Mouse (Mus musculus) small intestine, adult 2 months (tissue): ENCODE results near the gene Asrgl1. TPM values are rescaled to one million over a fixed set of nuclear protein-coding genes. Genes with fewer than 3 reads are reported as not detected.

Source experiments
- H3K27ac ChIP-seq: fragments of 200-500 bp; 2 replicates; pipeline ENCODE4 v1.5.1; 2012; ENCODE audit warnings: low read depth, low read length, control low read depth, inconsistent platforms; ENCODE audit not compliant: insufficient read depth
- H3K27me3 ChIP-seq: fragments of 200-500 bp; 2 replicates; pipeline ENCODE4 v1.6.1; 2012; ENCODE audit warnings: mild to moderate bottlenecking, moderate library complexity, low read length, inconsistent platforms; ENCODE audit not compliant: control insufficient read depth, insufficient read depth
- H3K36me3 ChIP-seq: fragments of 200-500 bp; 2 replicates; pipeline ENCODE4 v1.6.1; 2012; ENCODE audit warnings: mild to moderate bottlenecking, low read length, control low read depth, inconsistent platforms; ENCODE audit not compliant: control insufficient read depth, insufficient read depth
- H3K4me1 ChIP-seq: fragments of 200-500 bp; 2 replicates; pipeline ENCODE4 v1.6.1; 2012; ENCODE audit warnings: low read length, inconsistent platforms, mixed read lengths; ENCODE audit not compliant: control insufficient read depth, insufficient read depth, insufficient read length
- H3K4me3 ChIP-seq: fragments of 200-500 bp; 2 replicates; pipeline ENCODE4 v1.5.1; 2012; ENCODE audit warnings: low read depth, mild to moderate bottlenecking, control low read depth, inconsistent platforms, low read length, moderate library complexity
- CTCF ChIP-seq: fragments of 200-500 bp; IDR thresholded peaks from 2 replicates; pipeline ENCODE4 v1.5.1; 2012; ENCODE audit warnings: low read depth, mild to moderate bottlenecking, control low read depth, inconsistent platforms, low read length, moderate library complexity, mixed read lengths; ENCODE audit not compliant: insufficient replicate concordance, insufficient read length; ENCODE audit errors: extremely low read depth
- POLR2A ChIP-seq: fragments of 200-500 bp; IDR thresholded peaks from 2 replicates; pipeline ENCODE4 v1.6.1; 2012; ENCODE audit warnings: low read depth, mild to moderate bottlenecking, control low read depth, inconsistent platforms, low read length, moderate library complexity
- WGBS: fragments of 180-500 bp; shearing (Covaris S2); methylation state at CpG from one replicate; pipeline ENCODE4 v1.1.7; 2018; 5-methylcytosine and 5-hydroxymethylcytosine counted together
- polyA plus RNA-seq: library from polyadenylated mRNA; depleted of rRNA; stranded (reverse); fragments of >200 nt; gene quantifications from 2 replicates; pipeline ENCODE4 v1.2.3, GENCODE M21; 2012

Asrgl1 gene
- polyA plus RNA-seq, 1 experiment = 0.41 TPM

DNA sequence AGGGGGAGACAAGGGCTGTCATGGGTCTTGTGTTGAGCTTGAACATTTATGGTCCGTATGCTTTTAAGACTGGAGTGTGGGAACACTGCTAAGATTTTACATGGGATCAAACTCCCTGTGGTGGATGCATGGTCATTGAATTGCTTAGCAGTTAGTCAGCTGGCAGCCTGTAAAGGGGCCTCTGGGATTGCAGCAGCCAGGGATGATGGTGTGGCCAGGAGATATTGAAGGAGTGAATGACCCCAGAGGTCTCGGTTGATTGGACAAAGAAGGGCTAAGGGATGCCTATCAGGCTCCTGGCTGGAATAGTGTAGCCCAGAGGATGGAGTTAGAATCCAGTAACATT is 52.5 kb downstream of the Asrgl1 start:
- H3K4me3 ChIP-seq = no peak overlapping the region
- H3K27me3 ChIP-seq = no peaks in the 10 kb centered on the region
- no peaks in the 10 kb centered on the region for H3K36me3 ChIP-seq
- H3K27ac ChIP-seq = no peak overlapping the region
- peaks cover 14% of the 10 kb centered on the region; the same call in 1 of the 2 replicates for H3K4me1 ChIP-seq
- TF ChIP-seq POLR2A (no peak), CTCF (no peak)
- WGBS = 85% methylated on average over 2 of the region's 2 CpGs

DNA sequence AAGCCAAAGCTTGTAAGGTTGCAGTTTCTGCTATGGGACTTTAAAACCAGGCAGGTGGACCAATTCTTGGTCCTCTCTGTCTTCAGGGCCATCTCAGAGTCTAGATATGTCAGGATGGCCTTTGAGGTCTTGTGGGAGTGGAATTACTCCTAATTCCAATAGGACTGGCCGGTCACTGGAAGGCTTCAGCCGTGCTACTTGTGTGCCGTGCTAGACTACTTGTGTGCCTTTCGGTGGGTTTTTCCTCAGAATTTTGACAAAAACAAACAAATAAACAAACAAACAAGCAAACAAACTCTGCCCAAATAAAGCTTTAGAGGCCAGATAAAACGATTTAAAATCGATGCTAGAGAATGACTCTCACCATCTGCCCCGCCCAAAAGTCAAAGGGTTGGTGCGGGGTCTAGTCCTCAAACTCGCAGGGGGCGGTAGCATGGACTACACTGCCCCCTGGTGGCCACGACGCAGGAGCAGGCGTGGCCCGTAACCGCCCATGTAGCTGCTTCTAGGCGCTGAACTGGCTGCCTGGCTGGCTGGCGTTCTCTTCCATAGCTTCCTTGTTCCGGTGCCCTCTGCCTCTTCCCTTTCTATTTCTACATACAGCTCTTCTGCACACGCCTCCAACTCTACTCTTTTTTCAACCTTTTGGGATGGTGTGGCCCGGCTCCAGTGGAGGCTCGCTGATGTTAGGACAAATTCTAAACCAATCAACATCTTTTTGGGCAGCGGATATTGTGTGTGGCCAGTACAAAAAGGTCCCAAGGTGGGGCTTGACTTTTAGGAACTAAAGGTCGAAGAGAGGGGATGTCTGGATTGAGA is 53.0 kb downstream of the Asrgl1 start:
- WGBS = 12% methylated on average over 23 of the region's 23 CpGs
- peak overlapping the region; percentile 31 for H3K4me3 ChIP-seq
- H3K27me3 ChIP-seq = no peaks in the 10 kb centered on the region
- peaks cover 16% of the 10 kb centered on the region; the same call in 1 of the 2 replicates for H3K4me1 ChIP-seq
- no peak overlapping the region for H3K27ac ChIP-seq
- no peaks in the 10 kb centered on the region for H3K36me3 ChIP-seq
- no peak for TF ChIP-seq POLR2A
- TF ChIP-seq CTCF = peak; percentile 99

DNA sequence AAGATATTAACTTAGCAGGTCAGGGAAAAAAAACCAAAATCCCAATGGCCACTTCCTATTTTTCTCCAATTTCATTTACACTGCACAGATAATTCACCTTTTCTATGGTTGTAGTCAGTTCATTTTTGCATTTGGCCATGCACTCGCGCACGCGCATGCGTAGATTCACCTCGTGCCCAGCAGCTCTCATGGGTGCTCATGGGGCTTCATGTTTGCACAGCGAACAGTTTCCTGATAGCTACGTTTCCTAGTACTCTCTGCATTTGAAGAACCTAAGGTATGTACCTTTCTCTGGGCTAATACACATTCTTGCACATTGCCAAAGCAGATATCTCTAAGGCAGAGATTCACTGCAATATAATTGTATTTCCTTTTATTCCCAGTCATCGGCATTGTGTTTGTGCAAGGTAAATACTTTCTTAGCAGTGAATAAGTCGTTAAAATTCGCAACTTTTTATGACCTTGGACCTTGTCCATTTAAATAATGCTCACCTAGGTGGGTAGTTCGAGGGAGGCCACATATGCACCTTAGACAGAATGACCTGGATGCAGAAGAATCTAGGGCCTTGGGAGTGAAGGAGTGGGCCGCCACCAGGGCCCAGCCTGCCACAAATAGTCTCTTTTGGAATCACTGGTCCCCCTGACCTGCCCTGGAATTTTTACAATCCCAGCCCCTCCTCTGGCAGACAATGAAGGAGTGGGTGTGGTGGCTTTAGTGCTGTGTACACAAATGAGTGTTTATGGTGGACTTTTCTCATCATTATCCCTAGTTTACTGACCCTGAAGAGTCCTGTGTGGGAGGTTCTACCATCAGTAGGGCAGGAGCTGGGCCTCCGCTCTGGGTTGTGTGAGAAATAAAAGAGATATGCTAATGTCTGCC is 53.9 kb downstream of the Asrgl1 start:
- H3K36me3 ChIP-seq = no peaks in the 10 kb centered on the region

DNA sequence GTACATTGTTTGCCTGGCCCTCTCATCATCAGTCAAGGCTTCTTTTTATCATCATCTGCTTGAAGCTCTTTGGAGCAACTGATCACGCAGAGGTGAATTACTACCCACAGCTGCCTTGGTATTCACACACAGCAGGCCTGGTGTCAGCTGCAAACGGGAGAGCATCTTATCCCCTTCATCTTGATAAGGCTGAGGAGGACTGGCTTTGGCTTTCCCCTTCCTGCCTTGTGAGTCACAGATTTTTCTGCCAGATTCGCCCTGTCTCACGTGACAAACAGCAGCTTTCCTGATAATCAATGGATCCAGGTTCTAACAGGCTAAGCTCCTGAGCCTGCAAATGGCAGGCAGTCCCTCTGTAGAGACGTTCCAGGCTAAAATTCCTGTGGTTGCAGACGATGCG is 55.5 kb downstream of the Asrgl1 start:
- 39% methylated on average over 7 of the region's 7 CpGs for WGBS
- H3K27me3 ChIP-seq = no peaks in the 10 kb centered on the region
- H3K4me1 ChIP-seq = peaks cover 19% of the 10 kb centered on the region; the same call in 1 of the 2 replicates
- no peak for TF ChIP-seq POLR2A
- no peak for TF ChIP-seq CTCF
- no peak overlapping the region for H3K27ac ChIP-seq
- no peak overlapping the region for H3K4me3 ChIP-seq
- H3K36me3 ChIP-seq = no peaks in the 10 kb centered on the region

More for the DNA sequence above, 53.9 kb downstream of the Asrgl1 start:
- Histone ChIP-seq H3K27ac (no peak overlapping the region), H3K4me1 (peaks cover 16% of the 10 kb centered on the region; the same call in 1 of the 2 replicates), H3K27me3 (no peaks in the 10 kb centered on the region), H3K4me3 (no peak overlapping the region)
- TF ChIP-seq POLR2A (no peak), CTCF (no peak)
- 58% methylated on average over 14 of the region's 14 CpGs for WGBS

- Histone ChIP-seq H3K27me3 (no peaks in the 10 kb centered on the region), H3K36me3 (no peaks in the 10 kb centered on the region), H3K4me1 (peaks cover 14% of the 10 kb centered on the region; the same call in 1 of the 2 replicates), H3K27ac (no peak overlapping the region), H3K4me3 (no peak overlapping the region)
- TF ChIP-seq CTCF = no peak
- no peak for TF ChIP-seq POLR2A
- WGBS = 37% methylated on average over 4 of the region's 4 CpGs
These were observed 58.3 kb downstream of the Asrgl1 start for GRCm38 (mm10) chr19:9076982-9077660.

- H3K4me1 ChIP-seq = peaks cover 19% of the 10 kb centered on the region
- WGBS = 93% methylated on average over 3 of the region's 3 CpGs
- H3K27ac ChIP-seq = no peak overlapping the region
- no peaks in the 10 kb centered on the region for H3K36me3 ChIP-seq
- no peak overlapping the region for H3K4me3 ChIP-seq
- TF ChIP-seq CTCF (no peak), POLR2A (no peak)
- H3K27me3 ChIP-seq = no peaks in the 10 kb centered on the region
These were observed 59.4 kb downstream of the Asrgl1 start for GRCm38 (mm10) chr19:9076035-9076434.
